Mouse (Mus musculus): ENCODE measurements at regions not wholly inside any gene's neighbourhood (a gene's known extent, or its start where the extent isn't known, plus 50 kb on each side); places are given as distances from the start of the nearest gene placed in this dataset.

DNA sequence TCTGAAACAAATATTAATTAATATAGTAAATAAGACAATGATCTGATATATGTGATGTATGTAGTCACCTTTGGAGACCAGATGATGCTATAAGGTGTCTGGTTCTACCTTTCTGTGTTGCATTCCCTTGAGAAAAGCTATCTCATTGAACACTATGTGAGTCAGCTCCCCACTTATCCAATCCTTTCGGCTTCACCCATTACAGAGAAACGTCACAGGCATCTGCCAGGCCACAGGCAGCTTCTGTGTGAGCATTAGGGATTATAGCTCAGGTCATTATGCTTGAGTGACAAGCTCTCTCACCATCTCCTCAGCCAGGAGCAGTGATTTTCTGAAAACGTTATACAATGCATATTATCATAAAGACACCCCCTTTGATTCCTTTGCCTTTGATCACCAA is 276.7 kb upstream of the Cntnap5b start:
- H3K4me3 ChIP-seq (replicated peaks; ENCODE audit: low read depth, low read length): no peak overlapping the region
- no peaks in the 10 kb centered on the region for H3K36me3 ChIP-seq (ENCODE audit: control insufficient read depth, insufficient read depth, low read length)
- 29% methylated on average over 3 of the region's 3 CpGs for WGBS
- H3K4me2 ChIP-seq (ENCODE audit: low read length): no peak overlapping the region
- no peak overlapping the region for H3K9ac ChIP-seq (replicated peaks; ENCODE audit: low read length)
- H3K27me3 ChIP-seq (ENCODE audit: control insufficient read depth, insufficient read depth, low read length): no peaks in the 10 kb centered on the region
- no peaks in the 10 kb centered on the region for H3K4me1 ChIP-seq (ENCODE audit: control insufficient read depth, insufficient read depth, low read length)
- DNase-seq: peak; percentile 25
- ATAC-seq (ENCODE audit: low FRiP score, low TSS enrichment): peak; percentile 34; the same call in 1 of the 2 replicates
- H3K9me3 ChIP-seq (ENCODE audit: control insufficient read depth, low read length): no peaks in the 10 kb centered on the region
- no peak overlapping the region for H3K27ac ChIP-seq (replicated peaks; ENCODE audit: low read depth, low read length)

DNA sequence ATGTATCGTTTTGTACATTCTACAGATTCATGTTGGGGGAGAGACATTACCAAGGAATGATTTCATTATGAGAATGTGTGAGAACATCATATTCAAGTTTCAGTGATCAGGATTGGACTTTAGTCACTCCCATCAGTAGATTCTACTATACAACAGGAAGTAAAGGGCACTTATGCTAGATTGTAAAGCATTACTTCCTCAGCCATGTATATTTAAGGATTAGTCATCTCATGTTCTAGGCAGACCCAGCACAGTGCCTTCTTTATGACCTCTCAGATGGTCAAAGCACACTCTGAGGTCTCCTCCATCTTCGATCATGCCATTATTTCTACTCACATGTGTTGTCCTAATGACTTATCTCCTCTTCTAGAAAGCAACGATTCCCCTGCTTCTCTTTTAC is 275.1 kb upstream of the Cntnap5b start:
- H3K9ac ChIP-seq (replicated peaks; ENCODE audit: low read length): no peak overlapping the region
- H3K4me2 ChIP-seq (ENCODE audit: low read length): no peak overlapping the region
- H3K4me3 ChIP-seq (replicated peaks; ENCODE audit: low read depth, low read length): no peak overlapping the region
- no peaks in the 10 kb centered on the region for H3K27me3 ChIP-seq (ENCODE audit: control insufficient read depth, insufficient read depth, low read length)
- WGBS: 92% methylated on average over 3 of the region's 3 CpGs
- no peak overlapping the region for H3K27ac ChIP-seq (replicated peaks; ENCODE audit: low read depth, low read length)
- no peak for DNase-seq
- ATAC-seq (ENCODE audit: low FRiP score, low TSS enrichment): no peak
- no peaks in the 10 kb centered on the region for H3K9me3 ChIP-seq (ENCODE audit: control insufficient read depth, low read length)
- H3K4me1 ChIP-seq (ENCODE audit: control insufficient read depth, insufficient read depth, low read length): no peaks in the 10 kb centered on the region
- no peaks in the 10 kb centered on the region for H3K36me3 ChIP-seq (ENCODE audit: control insufficient read depth, insufficient read depth, low read length)
